Mouse (Mus musculus): ENCODE data around the gene Dhx36. TPM values are rescaled to one million over a fixed set of nuclear protein-coding genes. Genes with fewer than 3 reads are reported as not detected.

The Dhx36 gene
- polyA plus RNA-seq, 1 experiment from 2014 or later: 46.6 TPM

GRCm38 (mm10) chr3:62464276-62464675 is 42.5 kb downstream of the Dhx36 start:
- Histone ChIP-seq H3K9me3 (ENCODE audit: control insufficient read depth, low read length) (no peaks in the 10 kb centered on the region), H3K4me1 (replicated peaks; ENCODE audit: control insufficient read depth, insufficient read depth, low read length) (no peaks in the 10 kb centered on the region), H3K9ac (replicated peaks; ENCODE audit: low read depth, low read length) (no peak overlapping the region), H3K4me3 (replicated peaks; ENCODE audit: low read length) (no peak overlapping the region), H3K27ac (ENCODE audit: low read length) (no peak overlapping the region), H3K27me3 (replicated peaks; ENCODE audit: control insufficient read depth, insufficient read depth, low read length) (no peaks in the 10 kb centered on the region), H3K36me3 (ENCODE audit: control insufficient read depth, insufficient read depth) (peaks cover 30% of the 10 kb centered on the region), H3K4me2 (ENCODE audit: low read length) (no peak overlapping the region)
- 91% methylated on average over 3 of the region's 3 CpGs for WGBS
- ATAC-seq: no peak

- H3K36me3 ChIP-seq (ENCODE audit: control insufficient read depth, insufficient read depth): peaks cover 3% of the 10 kb centered on the region
- H3K4me2 ChIP-seq (ENCODE audit: low read length): no peak overlapping the region
- 86% methylated on average over 6 of the region's 6 CpGs for WGBS
- no peaks in the 10 kb centered on the region for H3K27me3 ChIP-seq (replicated peaks; ENCODE audit: control insufficient read depth, insufficient read depth, low read length)
- H3K4me1 ChIP-seq (replicated peaks; ENCODE audit: control insufficient read depth, insufficient read depth, low read length): peaks cover 6% of the 10 kb centered on the region; the same call in 1 of the 2 replicates
- no peak overlapping the region for H3K4me3 ChIP-seq (replicated peaks; ENCODE audit: low read length)
- H3K27ac ChIP-seq (ENCODE audit: low read length): no peak overlapping the region
- no peak for ATAC-seq
- no peaks in the 10 kb centered on the region for H3K9me3 ChIP-seq (ENCODE audit: control insufficient read depth, low read length)
- H3K9ac ChIP-seq (replicated peaks; ENCODE audit: low read depth, low read length): no peak overlapping the region
Observed at GRCm38 (mm10) chr3:62459483-62459882, 47.3 kb downstream of the Dhx36 start.

GRCm38 (mm10) chr3:62458284-62459013 is 48.4 kb downstream of the Dhx36 start:
- peaks cover 3% of the 10 kb centered on the region for H3K36me3 ChIP-seq (ENCODE audit: control insufficient read depth, insufficient read depth)
- no peaks in the 10 kb centered on the region for H3K9me3 ChIP-seq (ENCODE audit: control insufficient read depth, low read length)
- H3K27ac ChIP-seq (ENCODE audit: low read length): no peak overlapping the region
- no peak overlapping the region for H3K4me3 ChIP-seq (replicated peaks; ENCODE audit: low read length)
- H3K4me1 ChIP-seq (replicated peaks; ENCODE audit: control insufficient read depth, insufficient read depth, low read length): peaks cover 14% of the 10 kb centered on the region
- 38% methylated on average over 6 of the region's 6 CpGs for WGBS
- H3K27me3 ChIP-seq (replicated peaks; ENCODE audit: control insufficient read depth, insufficient read depth, low read length): no peaks in the 10 kb centered on the region
- peak; percentile 57 for ATAC-seq
- H3K9ac ChIP-seq (replicated peaks; ENCODE audit: low read depth, low read length): no peak overlapping the region
- H3K4me2 ChIP-seq (ENCODE audit: low read length): no peak overlapping the region

- Histone ChIP-seq H3K4me2 (ENCODE audit: low read length) (no peak overlapping the region), H3K4me1 (replicated peaks; ENCODE audit: control insufficient read depth, insufficient read depth, low read length) (peaks cover 14% of the 10 kb centered on the region), H3K36me3 (ENCODE audit: control insufficient read depth, insufficient read depth) (0 out of 2 replicates have a peak, but pooled peaks cover 3% of the 10 kb centered on the region), H3K27ac (ENCODE audit: low read length) (no peak overlapping the region), H3K9ac (replicated peaks; ENCODE audit: low read depth, low read length) (no peak overlapping the region), H3K4me3 (replicated peaks; ENCODE audit: low read length) (no peak overlapping the region), H3K9me3 (ENCODE audit: control insufficient read depth, low read length) (no peaks in the 10 kb centered on the region), H3K27me3 (replicated peaks; ENCODE audit: control insufficient read depth, insufficient read depth, low read length) (no peaks in the 10 kb centered on the region)
- 14% methylated on average over 1 of the region's 1 CpGs for WGBS
- ATAC-seq: peak; percentile 87
Observed at GRCm38 (mm10) chr3:62455854-62456253, 51.0 kb downstream of the Dhx36 start.

GRCm38 (mm10) chr3:62454096-62454495 is 52.7 kb downstream of the Dhx36 start:
- H3K4me2 ChIP-seq (ENCODE audit: low read length): no peak overlapping the region
- H3K4me3 ChIP-seq (replicated peaks; ENCODE audit: low read length): no peak overlapping the region
- WGBS: 11% methylated on average over 3 of the region's 3 CpGs
- ATAC-seq: peak; percentile 25; the same call in 1 of the 2 replicates
- H3K4me1 ChIP-seq (replicated peaks; ENCODE audit: control insufficient read depth, insufficient read depth, low read length): peaks cover 14% of the 10 kb centered on the region
- no peaks in the 10 kb centered on the region for H3K36me3 ChIP-seq (ENCODE audit: control insufficient read depth, insufficient read depth)
- no peak overlapping the region for H3K9ac ChIP-seq (replicated peaks; ENCODE audit: low read depth, low read length)
- peak overlapping the region; percentile 23; the same call in 1 of the 2 replicates for H3K27ac ChIP-seq (ENCODE audit: low read length)
- H3K27me3 ChIP-seq (replicated peaks; ENCODE audit: control insufficient read depth, insufficient read depth, low read length): no peaks in the 10 kb centered on the region
- no peaks in the 10 kb centered on the region for H3K9me3 ChIP-seq (ENCODE audit: control insufficient read depth, low read length)

- Histone ChIP-seq H3K27ac (ENCODE audit: low read length) (no peak overlapping the region), H3K36me3 (ENCODE audit: control insufficient read depth, insufficient read depth) (0 out of 2 replicates have a peak, but pooled peaks cover 2% of the 10 kb centered on the region), H3K4me2 (ENCODE audit: low read length) (no peak overlapping the region), H3K27me3 (replicated peaks; ENCODE audit: control insufficient read depth, insufficient read depth, low read length) (no peaks in the 10 kb centered on the region), H3K4me3 (replicated peaks; ENCODE audit: low read length) (no peak overlapping the region), H3K9ac (replicated peaks; ENCODE audit: low read depth, low read length) (no peak overlapping the region), H3K4me1 (replicated peaks; ENCODE audit: control insufficient read depth, insufficient read depth, low read length) (peaks cover 14% of the 10 kb centered on the region), H3K9me3 (ENCODE audit: control insufficient read depth, low read length) (no peaks in the 10 kb centered on the region)
- ATAC-seq: no peak
- 36% methylated on average over 4 of the region's 4 CpGs for WGBS
Observed at GRCm38 (mm10) chr3:62452961-62453360, 53.8 kb downstream of the Dhx36 start.

GRCm38 (mm10) chr3:62449871-62450496 is 56.8 kb downstream of the Dhx36 start:
- Histone ChIP-seq H3K27me3 (replicated peaks; ENCODE audit: control insufficient read depth, insufficient read depth, low read length) (no peaks in the 10 kb centered on the region), H3K9ac (replicated peaks; ENCODE audit: low read depth, low read length) (no peak overlapping the region), H3K4me1 (replicated peaks; ENCODE audit: control insufficient read depth, insufficient read depth, low read length) (peaks cover 8% of the 10 kb centered on the region), H3K4me2 (ENCODE audit: low read length) (no peak overlapping the region), H3K4me3 (replicated peaks; ENCODE audit: low read length) (no peak overlapping the region), H3K36me3 (ENCODE audit: control insufficient read depth, insufficient read depth) (0 out of 2 replicates have a peak, but pooled peaks cover 2% of the 10 kb centered on the region), H3K27ac (ENCODE audit: low read length) (no peak overlapping the region), H3K9me3 (ENCODE audit: control insufficient read depth, low read length) (no peaks in the 10 kb centered on the region)
- 95% methylated on average over 4 of the region's 4 CpGs for WGBS
- no peak for ATAC-seq

- Histone ChIP-seq H3K4me3 (replicated peaks; ENCODE audit: low read length) (no peak overlapping the region), H3K9me3 (ENCODE audit: control insufficient read depth, low read length) (no peaks in the 10 kb centered on the region), H3K4me2 (ENCODE audit: low read length) (no peak overlapping the region), H3K27me3 (replicated peaks; ENCODE audit: control insufficient read depth, insufficient read depth, low read length) (no peaks in the 10 kb centered on the region), H3K4me1 (replicated peaks; ENCODE audit: control insufficient read depth, insufficient read depth, low read length) (no peaks in the 10 kb centered on the region), H3K9ac (replicated peaks; ENCODE audit: low read depth, low read length) (no peak overlapping the region), H3K27ac (ENCODE audit: low read length) (no peak overlapping the region), H3K36me3 (ENCODE audit: control insufficient read depth, insufficient read depth) (0 out of 2 replicates have a peak, but pooled peaks cover 2% of the 10 kb centered on the region)
- ATAC-seq: no peak
- 77% methylated on average over 8 of the region's 8 CpGs for WGBS
Observed at GRCm38 (mm10) chr3:62447151-62447550, 59.7 kb downstream of the Dhx36 start.

GRCm38 (mm10) chr3:62446271-62446670 is 60.5 kb downstream of the Dhx36 start:
- WGBS: 92% methylated on average over 7 of the region's 7 CpGs
- H3K9ac ChIP-seq (replicated peaks; ENCODE audit: low read depth, low read length): no peak overlapping the region
- H3K9me3 ChIP-seq (ENCODE audit: control insufficient read depth, low read length): no peaks in the 10 kb centered on the region
- 0 out of 2 replicates have a peak, but pooled peaks cover 2% of the 10 kb centered on the region for H3K36me3 ChIP-seq (ENCODE audit: control insufficient read depth, insufficient read depth)
- H3K4me1 ChIP-seq (replicated peaks; ENCODE audit: control insufficient read depth, insufficient read depth, low read length): no peaks in the 10 kb centered on the region
- no peak for ATAC-seq
- H3K4me2 ChIP-seq (ENCODE audit: low read length): no peak overlapping the region
- no peak overlapping the region for H3K27ac ChIP-seq (ENCODE audit: low read length)
- H3K4me3 ChIP-seq (replicated peaks; ENCODE audit: low read length): no peak overlapping the region
- H3K27me3 ChIP-seq (replicated peaks; ENCODE audit: control insufficient read depth, insufficient read depth, low read length): no peaks in the 10 kb centered on the region

All from forebrain, embryonic 16.5 days (tissue).